Mouse (Mus musculus): ENCODE data around the gene Tspan9. TPM values are rescaled to one million over a fixed set of nuclear protein-coding genes. Genes with fewer than 3 reads are reported as not detected.

Gene Tspan9
- polyA plus RNA-seq, 2 experiments, result 12.1 to 15.5 TPM

- Histone ChIP-seq H3K4me1 (replicated peaks; ENCODE audit: control insufficient read depth in 2 of 2, insufficient read depth in 2 of 2, low read length in 1 of 2) (0 out of 4 replicates have a peak, but pooled peaks cover 0 to 6% of the 10 kb centered on the region in 2 experiments), H3K27ac (no peak overlapping the region), H3K9ac (replicated peaks) (no peak overlapping the region), H3K4me2 (ENCODE audit: low read depth) (no peak overlapping the region), H3K36me3 (replicated peaks; ENCODE audit: control insufficient read depth, insufficient read depth, low read depth) (no peaks in the 10 kb centered on the region), H3K4me3 (ENCODE audit: insufficient read depth in 1 of 2, low read depth in 2 of 2, low read length in 2 of 2) (no peak overlapping the region), H3K27me3 (ENCODE audit: control insufficient read depth, insufficient read depth, low read length) (no peaks in the 10 kb centered on the region), H3K9me3 (ENCODE audit: control insufficient read depth, low read length) (no peaks in the 10 kb centered on the region)
- WGBS (ENCODE audit: insufficient replicate concordance), result 67% methylated on average over 12 of the region's 12 CpGs
- TF ChIP-seq CTCF (IDR thresholded peaks at IDR 0.05; ENCODE audit: low read depth), result no peak
- no peak for TF ChIP-seq EP300 (IDR thresholded peaks at IDR 0.05; ENCODE audit: low read depth)
- ATAC-seq (ENCODE audit: insufficient read depth) (no peak), DNase-seq (ENCODE audit: low read depth in 3 of 3, low spot score in 3 of 3) (no peak)
Measured at GRCm38 (mm10) chr6:128070921-128071558, 72.4 kb downstream of the Tspan9 start.

- H3K27ac ChIP-seq, result no peak overlapping the region
- TF ChIP-seq EP300 (IDR thresholded peaks at IDR 0.05; ENCODE audit: low read depth) (no peak), CTCF (IDR thresholded peaks at IDR 0.05; ENCODE audit: low read depth) (no peak)
- 0 out of 4 replicates have a peak, but pooled peaks cover 0 to 6% of the 10 kb centered on the region in 2 experiments for H3K4me1 ChIP-seq (replicated peaks; ENCODE audit: control insufficient read depth in 2 of 2, insufficient read depth in 2 of 2, low read length in 1 of 2)
- ATAC-seq (ENCODE audit: insufficient read depth) (no peak), DNase-seq (ENCODE audit: low read depth in 3 of 3, low spot score in 3 of 3) (no peak)
- H3K27me3 ChIP-seq (ENCODE audit: control insufficient read depth, insufficient read depth, low read length), result no peaks in the 10 kb centered on the region
- no peaks in the 10 kb centered on the region for H3K9me3 ChIP-seq (ENCODE audit: control insufficient read depth, low read length)
- no peak overlapping the region for H3K4me2 ChIP-seq (ENCODE audit: low read depth)
- H3K36me3 ChIP-seq (replicated peaks; ENCODE audit: control insufficient read depth, insufficient read depth, low read depth), result no peaks in the 10 kb centered on the region
- no peak overlapping the region for H3K4me3 ChIP-seq (ENCODE audit: insufficient read depth in 1 of 2, low read depth in 2 of 2, low read length in 2 of 2)
- no peak overlapping the region for H3K9ac ChIP-seq (replicated peaks)
- 76% methylated on average over 19 of the region's 19 CpGs for WGBS (ENCODE audit: insufficient replicate concordance)
Measured at GRCm38 (mm10) chr6:128070072-128070872, 73.1 kb downstream of the Tspan9 start.

- H3K4me2 ChIP-seq (ENCODE audit: low read depth), result no peak overlapping the region
- no peaks in the 10 kb centered on the region for H3K36me3 ChIP-seq (replicated peaks; ENCODE audit: control insufficient read depth, insufficient read depth, low read depth)
- TF ChIP-seq EP300 (IDR thresholded peaks at IDR 0.05; ENCODE audit: low read depth), result no peak
- no peak for TF ChIP-seq CTCF (IDR thresholded peaks at IDR 0.05; ENCODE audit: low read depth)
- no peak overlapping the region for H3K27ac ChIP-seq
- H3K27me3 ChIP-seq (ENCODE audit: control insufficient read depth, insufficient read depth, low read length), result no peaks in the 10 kb centered on the region
- no peak overlapping the region for H3K9ac ChIP-seq (replicated peaks)
- 64% methylated on average over 8 of the region's 8 CpGs for WGBS (ENCODE audit: insufficient replicate concordance)
- DNase-seq (ENCODE audit: low read depth in 3 of 3, low spot score in 3 of 3) (no peak), ATAC-seq (ENCODE audit: insufficient read depth) (no peak)
- no peaks in the 10 kb centered on the region for H3K9me3 ChIP-seq (ENCODE audit: control insufficient read depth, low read length)
- 0 out of 4 replicates have a peak, but pooled peaks cover 0 to 6% of the 10 kb centered on the region in 2 experiments for H3K4me1 ChIP-seq (replicated peaks; ENCODE audit: control insufficient read depth in 2 of 2, insufficient read depth in 2 of 2, low read length in 1 of 2)
- no peak overlapping the region for H3K4me3 ChIP-seq (ENCODE audit: insufficient read depth in 1 of 2, low read depth in 2 of 2, low read length in 2 of 2)
Measured at GRCm38 (mm10) chr6:128068144-128068543, 75.2 kb downstream of the Tspan9 start.

- Histone ChIP-seq H3K4me3 (ENCODE audit: insufficient read depth in 1 of 2, low read depth in 2 of 2, low read length in 2 of 2) (no peak overlapping the region), H3K27me3 (ENCODE audit: control insufficient read depth, insufficient read depth, low read length) (no peaks in the 10 kb centered on the region), H3K36me3 (replicated peaks; ENCODE audit: control insufficient read depth, insufficient read depth, low read depth) (no peaks in the 10 kb centered on the region), H3K27ac (no peak overlapping the region), H3K9me3 (ENCODE audit: control insufficient read depth, low read length) (no peaks in the 10 kb centered on the region), H3K4me2 (ENCODE audit: low read depth) (no peak overlapping the region), H3K4me1 (replicated peaks; ENCODE audit: control insufficient read depth in 2 of 2, insufficient read depth in 2 of 2, low read length in 1 of 2) (0 out of 4 replicates have a peak, but pooled peaks cover 0 to 6% of the 10 kb centered on the region in 2 experiments), H3K9ac (replicated peaks) (no peak overlapping the region)
- ATAC-seq (ENCODE audit: insufficient read depth), result no peak
- WGBS (ENCODE audit: insufficient replicate concordance), result 16% methylated on average over 7 of the region's 7 CpGs
- no peak for DNase-seq (ENCODE audit: low read depth in 3 of 3, low spot score in 3 of 3)
- TF ChIP-seq CTCF (IDR thresholded peaks at IDR 0.05; ENCODE audit: low read depth) (no peak), EP300 (IDR thresholded peaks at IDR 0.05; ENCODE audit: low read depth) (no peak)
Measured at GRCm38 (mm10) chr6:128065982-128066381, 77.4 kb downstream of the Tspan9 start.

- 57% methylated on average over 1 of the region's 1 CpGs for WGBS (ENCODE audit: insufficient replicate concordance)
- Histone ChIP-seq H3K9ac (replicated peaks) (no peak overlapping the region), H3K27ac (no peak overlapping the region), H3K4me2 (ENCODE audit: low read depth) (no peak overlapping the region), H3K36me3 (replicated peaks; ENCODE audit: control insufficient read depth, insufficient read depth, low read depth) (no peaks in the 10 kb centered on the region), H3K4me1 (replicated peaks; ENCODE audit: control insufficient read depth in 2 of 2, insufficient read depth in 2 of 2, low read length in 1 of 2) (0 out of 4 replicates have a peak, but pooled peaks cover 0 to 6% of the 10 kb centered on the region in 2 experiments), H3K4me3 (ENCODE audit: insufficient read depth in 1 of 2, low read depth in 2 of 2, low read length in 2 of 2) (no peak overlapping the region), H3K9me3 (ENCODE audit: control insufficient read depth, low read length) (no peaks in the 10 kb centered on the region), H3K27me3 (ENCODE audit: control insufficient read depth, insufficient read depth, low read length) (no peaks in the 10 kb centered on the region)
- TF ChIP-seq EP300 (IDR thresholded peaks at IDR 0.05; ENCODE audit: low read depth) (no peak), CTCF (IDR thresholded peaks at IDR 0.05; ENCODE audit: low read depth) (peak; percentile 84)
- ATAC-seq (ENCODE audit: insufficient read depth) (no peak), DNase-seq (ENCODE audit: low read depth in 3 of 3, low spot score in 3 of 3) (no peak)
Measured at GRCm38 (mm10) chr6:128063501-128063900, 79.9 kb downstream of the Tspan9 start.
